Mouse (Mus musculus): ENCODE data around the gene Xrcc4.
"Not testable (repeated sequence)": the region's sequence is repeated elsewhere in the genome, so short reads cannot be mapped to it uniquely, and the experiment has no call there.

Gene Xrcc4

DNA sequence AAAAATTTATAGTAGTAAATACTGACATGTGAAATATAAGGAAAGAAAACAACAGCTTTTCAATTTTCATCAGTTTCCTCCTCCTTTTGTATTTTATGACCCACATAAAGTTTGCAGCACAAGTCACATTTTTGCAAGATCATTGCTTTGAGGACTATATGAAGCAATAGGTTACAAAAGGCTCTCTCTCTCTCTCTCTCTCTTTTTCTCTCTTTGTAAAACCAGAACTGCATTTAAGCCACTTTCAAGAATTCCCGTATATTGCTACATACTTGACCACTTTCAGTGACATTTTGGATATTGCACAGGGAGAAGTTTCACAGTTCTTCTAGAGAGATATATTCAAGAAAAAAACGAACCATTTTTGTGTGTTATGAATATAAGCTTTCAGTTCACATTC, 261.6 kb downstream of the Xrcc4 start:
- intact Hi-C loops (cut with DNase I) = no loop called here

DNA sequence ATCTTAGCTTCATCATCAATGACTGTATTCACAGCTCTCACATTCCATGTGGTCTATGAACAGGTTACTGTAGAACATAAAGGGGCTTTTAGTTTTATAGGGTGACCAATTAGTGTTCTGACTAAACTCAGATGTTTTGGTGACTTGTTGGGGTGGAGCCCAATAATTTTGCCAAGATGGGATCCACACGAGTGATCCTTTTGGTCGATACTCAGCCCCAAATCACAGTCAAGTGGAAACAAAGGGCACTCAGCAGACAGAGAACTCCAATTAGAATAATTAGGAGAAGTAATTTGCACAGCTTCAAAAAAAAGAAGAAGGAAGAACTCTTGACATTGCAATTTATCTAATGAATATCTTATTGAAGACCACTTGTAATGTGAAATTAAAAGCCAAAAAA, 274.9 kb downstream of the Xrcc4 start:
- intact Hi-C loops (cut with DNase I) = no loop called here

DNA sequence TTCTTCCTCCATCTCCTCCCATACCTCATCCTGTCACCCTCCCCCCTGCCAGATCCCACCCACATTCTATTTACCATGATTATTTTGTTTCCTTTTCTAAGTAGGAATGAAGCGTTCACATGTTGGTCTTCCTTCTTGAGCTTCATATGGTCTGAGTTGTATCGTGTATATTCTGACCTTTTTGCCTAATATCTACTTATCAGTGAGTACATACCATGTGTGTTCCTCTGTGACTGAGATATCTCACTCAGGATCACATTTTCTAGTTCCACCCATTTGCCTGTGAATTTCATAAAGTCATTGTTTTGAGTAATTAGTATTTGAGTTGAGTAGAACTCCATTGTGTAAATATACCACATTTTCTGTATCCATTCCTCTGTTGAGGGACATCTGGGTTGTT, 277.2 kb downstream of the Xrcc4 start:
- intact Hi-C loops (cut with DNase I) = no loop called here

DNA sequence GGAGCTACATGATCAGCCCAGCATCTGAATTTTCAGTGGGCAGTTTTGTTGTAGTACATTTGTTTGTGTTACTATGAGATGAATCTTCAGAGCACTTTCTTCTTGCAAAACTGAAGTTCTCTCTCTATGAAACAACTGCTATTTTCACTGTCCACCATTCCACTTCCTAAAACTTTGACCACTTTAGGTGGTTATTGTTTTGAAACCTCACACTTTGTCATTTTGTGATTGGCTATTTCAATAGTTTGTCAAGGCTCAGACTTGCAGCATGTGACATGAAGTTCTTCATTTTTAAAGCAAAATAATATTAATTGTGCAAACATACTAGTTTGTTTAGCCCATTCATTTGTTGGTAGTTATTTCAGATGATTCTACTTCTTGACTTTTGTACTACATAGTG, 280.4 kb downstream of the Xrcc4 start:
- intact Hi-C loops (cut with DNase I) = no loop called here

DNA sequence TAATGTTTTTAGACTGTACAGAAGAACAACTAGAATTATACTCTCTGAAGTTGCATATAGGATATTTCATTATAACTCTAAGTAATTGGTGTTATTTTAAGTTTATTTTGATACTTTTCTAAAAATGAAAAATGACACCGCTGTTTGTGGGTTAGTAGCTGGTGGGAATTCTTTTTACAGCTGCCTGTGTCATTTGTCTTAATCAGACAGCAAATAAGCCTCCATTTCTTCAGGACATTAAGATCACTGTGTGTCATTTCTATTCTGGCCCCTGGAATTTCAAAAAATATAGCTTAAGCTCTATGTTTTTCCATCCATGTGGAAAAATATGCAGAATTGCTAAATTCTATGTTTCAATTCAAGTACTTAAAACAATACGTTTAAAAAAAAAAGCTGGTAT, 287.5 kb downstream of the Xrcc4 start:
- intact Hi-C loops (cut with DNase I) = no loop called here

- intact Hi-C loops (cut with DNase I) = no loop called here
These were observed 291.7 kb downstream of the Xrcc4 start for GRCm38 (mm10) chr13:89797721-89798120.

- intact Hi-C loops (cut with DNase I) = no loop called here
These were observed 297.9 kb downstream of the Xrcc4 start for GRCm38 (mm10) chr13:89791475-89791874.

DNA sequence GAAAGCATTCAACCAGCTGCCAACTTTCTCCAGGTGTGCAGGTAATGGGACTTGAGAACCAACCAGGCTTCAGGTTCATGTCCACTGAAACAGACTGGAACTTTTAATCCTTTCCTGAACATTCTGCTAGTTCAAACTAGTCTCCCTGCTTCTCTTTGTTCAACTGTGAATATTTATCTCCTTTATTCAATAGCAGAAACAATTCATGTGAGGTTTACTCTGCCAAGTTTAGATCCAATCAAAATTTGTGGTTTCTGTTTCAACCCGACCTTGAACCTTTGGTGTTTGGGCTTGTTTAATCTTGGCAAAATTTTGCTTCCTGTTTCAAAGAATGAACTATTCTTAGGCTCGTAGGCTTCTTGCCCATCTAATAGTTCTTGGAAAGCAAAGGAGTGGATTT, 306.5 kb downstream of the Xrcc4 start:
- intact Hi-C loops (cut with DNase I) = no loop called here

GRCm38 (mm10) chr13:89780276-89780675, 309.1 kb downstream of the Xrcc4 start:
- intact Hi-C loops (cut with DNase I) = no loop called here

- intact Hi-C loops (cut with DNase I) = loop anchor here (5.0 kb wide), 2 partner anchors 37 to 308 kb away; partner anchors contain the start of genes Tmem167, Vcan and Xrcc4
These were observed 310.0 kb downstream of the Xrcc4 start for GRCm38 (mm10) chr13:89779208-89779911.

DNA sequence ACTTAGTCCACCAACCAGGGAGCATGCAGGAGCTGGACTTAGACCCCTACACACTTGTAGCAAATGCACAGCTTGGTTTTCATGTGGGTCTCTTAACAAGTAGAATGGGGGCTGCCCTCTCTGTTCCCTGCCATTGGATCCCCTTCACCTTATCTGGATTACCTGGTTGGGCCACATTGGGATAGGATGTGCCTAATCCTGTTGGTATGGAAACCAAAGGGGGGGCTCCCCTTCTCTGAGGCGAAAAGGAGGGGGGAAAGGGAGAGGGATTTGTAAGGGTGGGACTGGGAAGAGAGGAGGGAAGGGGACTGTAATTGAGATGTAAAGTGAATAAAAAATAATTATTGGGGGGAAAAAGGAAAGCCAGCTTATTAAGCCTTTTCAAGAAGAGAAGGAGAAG, 311.6 kb downstream of the Xrcc4 start:
- intact Hi-C loops (cut with DNase I) = loop anchor here (5.0 kb wide), 2 partner anchors 35 to 310 kb away; partner anchors contain the start of genes Tmem167, Vcan and Xrcc4

DNA sequence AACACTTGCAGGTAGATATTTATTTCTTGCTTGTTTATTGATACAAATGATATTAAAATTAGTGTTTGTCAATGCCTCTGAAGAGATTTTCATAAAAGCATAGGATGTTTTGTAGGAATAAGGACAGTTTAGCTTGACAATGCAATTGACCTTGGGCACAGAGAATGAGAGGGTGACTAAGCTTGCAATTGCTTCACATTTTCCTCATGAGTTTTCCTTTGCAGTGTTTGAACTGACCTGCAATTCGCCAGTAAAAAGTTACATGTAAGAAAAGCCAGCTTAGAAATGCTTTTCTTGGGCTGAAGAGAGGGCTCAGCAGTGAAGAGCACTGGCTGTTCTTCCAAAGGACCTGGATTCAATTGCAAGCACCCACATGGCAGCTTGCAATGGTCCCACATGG, 312.3 kb downstream of the Xrcc4 start:
- intact Hi-C loops (cut with DNase I) = loop anchor here (5.0 kb wide), 2 partner anchors 35 to 310 kb away; partner anchors contain the start of genes Tmem167, Vcan and Xrcc4

DNA sequence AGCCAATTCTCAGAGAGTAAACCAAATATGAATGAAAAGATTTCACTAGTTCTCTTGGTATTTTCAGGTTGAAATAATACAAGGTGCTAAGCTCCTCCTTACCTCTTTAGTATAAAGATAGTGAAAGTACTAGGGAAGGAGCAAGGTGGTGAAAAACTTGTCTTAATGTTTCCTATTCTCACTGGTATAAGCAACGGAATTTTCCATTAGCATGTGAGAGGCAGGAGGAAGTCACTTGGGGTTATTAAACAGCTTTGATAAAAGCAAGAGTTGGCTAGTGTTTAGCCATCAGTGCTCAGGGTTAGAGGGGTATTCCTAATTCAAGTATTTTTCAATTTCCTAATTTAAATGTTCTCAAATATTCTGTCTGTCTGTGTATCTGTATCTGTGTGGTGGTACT, 322.9 kb downstream of the Xrcc4 start:
- intact Hi-C loops (cut with DNase I) = no loop called here

GRCm38 (mm10) chr13:89765966-89766365, 323.4 kb downstream of the Xrcc4 start:
- intact Hi-C loops (cut with DNase I) = no loop called here

DNA sequence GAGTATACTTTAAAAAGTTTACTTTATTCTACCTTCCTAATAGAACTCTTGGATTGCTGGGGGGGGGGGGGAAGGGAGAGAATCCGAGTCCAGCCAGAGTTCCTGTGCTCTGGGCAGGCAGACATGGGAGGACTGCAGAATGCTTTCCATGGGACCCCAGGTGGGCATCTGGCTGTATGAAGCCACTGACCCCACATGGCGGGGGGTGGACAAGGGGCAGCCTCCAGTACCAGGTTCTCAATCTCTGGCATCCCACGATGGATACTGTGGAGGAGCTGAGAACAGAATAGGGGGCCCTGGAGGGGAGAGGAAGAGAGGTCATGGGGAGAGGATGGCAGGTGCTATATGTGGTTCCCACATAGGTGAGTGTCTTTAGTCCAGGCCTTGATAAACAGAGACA, 327.1 kb downstream of the Xrcc4 start:
- intact Hi-C loops (cut with DNase I) = no loop called here

- intact Hi-C loops (cut with DNase I) = no loop called here
These were observed 333.1 kb downstream of the Xrcc4 start for GRCm38 (mm10) chr13:89756347-89756746.

- intact Hi-C loops (cut with DNase I) = not testable (repeated sequence)
These were observed 338.8 kb downstream of the Xrcc4 start for GRCm38 (mm10) chr13:89750562-89750961.

DNA sequence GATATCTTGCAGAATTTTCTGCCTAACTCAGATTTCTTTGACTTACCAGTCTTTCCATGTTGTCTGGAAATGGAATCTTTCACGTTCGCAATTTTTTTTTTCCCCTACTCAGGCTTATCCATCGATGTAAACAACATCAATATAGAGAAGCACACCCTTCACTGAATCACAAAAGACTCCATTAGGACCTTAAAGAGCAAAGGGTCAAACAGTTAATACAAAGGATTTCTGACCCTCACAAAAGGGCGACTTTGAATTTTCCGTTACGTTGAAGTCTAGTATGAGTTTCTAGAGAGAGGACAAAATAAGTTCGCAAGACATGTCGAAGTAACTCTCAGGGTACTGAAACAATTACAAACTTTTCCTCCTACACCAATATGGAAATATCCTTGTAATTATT, 346.2 kb downstream of the Xrcc4 start:
- intact Hi-C loops (cut with DNase I) = loop anchor here (5.0 kb wide), 1 partner anchor 34 kb away; no protein-coding TSS in a partner anchor

DNA sequence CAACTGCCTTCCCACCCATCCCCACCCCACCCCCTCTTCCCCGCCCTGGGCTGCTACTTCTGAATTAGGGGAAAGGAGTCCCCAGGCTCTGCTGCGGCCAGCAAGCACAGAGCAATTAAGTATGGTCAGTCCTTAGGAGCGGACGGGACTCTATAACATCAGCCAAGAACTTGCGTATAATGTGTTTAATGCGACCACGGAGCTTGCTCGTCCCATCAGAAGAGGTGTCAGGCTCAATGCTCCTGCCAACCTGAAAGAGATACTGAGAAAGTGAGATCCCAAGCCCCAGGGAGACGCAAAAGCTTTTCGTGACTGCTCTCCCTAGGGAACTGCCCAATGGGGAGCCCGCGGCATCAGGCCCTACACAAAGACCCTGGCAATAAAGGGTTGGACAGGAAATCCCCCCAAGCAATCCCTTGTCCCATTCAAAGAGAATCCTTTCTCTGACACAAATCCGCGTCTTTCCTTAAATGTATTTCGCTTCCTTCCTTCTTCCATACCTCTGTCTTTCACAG, 346.7 kb downstream of the Xrcc4 start:
- intact Hi-C loops (cut with DNase I) = loop anchor here (5.0 kb wide), 1 partner anchor 35 kb away; no protein-coding TSS in a partner anchor

GRCm38 (mm10) chr13:89741766-89742685, 347.4 kb downstream of the Xrcc4 start, which contains the start of gene Vcan:
Gene Vcan (minus strand): TSS chr13:89742509.
- intact Hi-C loops (cut with DNase I) = loop anchor here (5.0 kb wide), 1 partner anchor 35 kb away; no protein-coding TSS in a partner anchor

DNA sequence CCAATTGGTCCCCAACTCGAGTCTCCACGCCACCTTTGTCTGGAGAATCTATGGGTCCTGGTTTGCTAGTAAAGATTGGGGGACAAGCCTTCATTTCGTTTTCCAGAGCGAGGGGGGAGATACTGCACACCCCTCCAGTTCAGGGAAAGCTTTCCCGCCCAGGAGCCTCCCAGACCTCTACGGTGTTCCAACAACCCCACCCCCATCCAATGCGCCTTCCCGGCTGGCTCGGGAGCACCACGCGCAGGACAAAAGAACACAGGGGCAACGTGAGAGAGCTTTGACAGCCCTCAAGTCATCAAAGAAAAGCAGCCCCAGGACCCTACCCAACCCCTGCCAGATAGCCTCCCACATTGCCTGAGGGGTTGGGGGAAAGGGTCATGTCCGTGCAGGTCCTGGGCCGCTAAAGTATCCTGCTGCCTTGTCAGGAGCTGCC, 348.3 kb downstream of the Xrcc4 start:
- intact Hi-C loops (cut with DNase I) = loop anchor here (5.0 kb wide), 1 partner anchor 36 kb away; no protein-coding TSS in a partner anchor

Data from adrenal gland (tissue).